Mouse (Mus musculus): ENCODE data around the gene Mapre1. TPM values are rescaled to one million over a fixed set of nuclear protein-coding genes. Genes with fewer than 3 reads are reported as not detected.
"Not testable (repeated sequence)": the region's sequence is repeated elsewhere in the genome, so short reads cannot be mapped to it uniquely, and the experiment has no call there.

Mapre1 gene
- 414 and 456 TPM in 2 replicates for polyA plus RNA-seq (2015; fragmentation: Nextera tagmentation; extraction: Ambion mirVana)

- no peaks in the 10 kb centered on the region for H3K9me3 ChIP-seq (ENCODE audit: control insufficient read depth, low read length)
- H3K4me3 ChIP-seq (replicated peaks; ENCODE audit: low read length): peak within 1 kb of the TSS; percentile 86
- H3K27ac ChIP-seq (ENCODE audit: low read length): peak within 1 kb of the TSS; percentile 95
- H3K27me3 ChIP-seq (replicated peaks; ENCODE audit: control insufficient read depth, insufficient read depth, low read length): no peaks in the 10 kb centered on the region
- ATAC-seq: peak; percentile 97
- 11% methylated on average over 58 of the region's 58 CpGs for WGBS
- H3K4me1 ChIP-seq (replicated peaks; ENCODE audit: control insufficient read depth, insufficient read depth, low read length): peaks cover 28% of the 10 kb centered on the region
- H3K4me2 ChIP-seq (ENCODE audit: low read length): peak within 1 kb of the TSS; percentile 74
- H3K36me3 ChIP-seq (ENCODE audit: control insufficient read depth, insufficient read depth): no peaks in the 10 kb centered on the region
- H3K9ac ChIP-seq (replicated peaks; ENCODE audit: low read depth, low read length): peak within 1 kb of the TSS; percentile 76
These were observed at the start of gene Mapre1 for GRCm38 (mm10) chr2:153740500-153741436. TSS of gene Mapre1 (plus strand) at chr2:153741274.

- not testable (repeated sequence) for ATAC-seq; H3K4me1 ChIP-seq (replicated peaks; ENCODE audit: control insufficient read depth, insufficient read depth, low read length); H3K9me3 ChIP-seq (ENCODE audit: control insufficient read depth, low read length); H3K4me3 ChIP-seq (replicated peaks; ENCODE audit: low read length); H3K4me2 ChIP-seq (ENCODE audit: low read length); H3K27ac ChIP-seq (ENCODE audit: low read length); H3K27me3 ChIP-seq (replicated peaks; ENCODE audit: control insufficient read depth, insufficient read depth, low read length); H3K9ac ChIP-seq (replicated peaks; ENCODE audit: low read depth, low read length); H3K36me3 ChIP-seq (ENCODE audit: control insufficient read depth, insufficient read depth)
- WGBS: 91% methylated on average over 6 of the region's 7 CpGs
These were observed 47.7 kb upstream of the Mapre1 start for GRCm38 (mm10) chr2:153693413-153693812.

- WGBS: 68% methylated on average over 19 of the region's 19 CpGs
- H3K9me3 ChIP-seq (ENCODE audit: control insufficient read depth, low read length): no peaks in the 10 kb centered on the region
- no peaks in the 10 kb centered on the region for H3K36me3 ChIP-seq (ENCODE audit: control insufficient read depth, insufficient read depth)
- H3K27me3 ChIP-seq (replicated peaks; ENCODE audit: control insufficient read depth, insufficient read depth, low read length): no peaks in the 10 kb centered on the region
- no peaks in the 10 kb centered on the region for H3K4me1 ChIP-seq (replicated peaks; ENCODE audit: control insufficient read depth, insufficient read depth, low read length)
- no peak overlapping the region for H3K4me2 ChIP-seq (ENCODE audit: low read length)
- no peak overlapping the region for H3K27ac ChIP-seq (ENCODE audit: low read length)
- H3K9ac ChIP-seq (replicated peaks; ENCODE audit: low read depth, low read length): no peak overlapping the region
- H3K4me3 ChIP-seq (replicated peaks; ENCODE audit: low read length): no peak overlapping the region
- no peak for ATAC-seq
These were observed 46.5 kb upstream of the Mapre1 start for GRCm38 (mm10) chr2:153694462-153695085.

- Histone ChIP-seq H3K9ac (replicated peaks; ENCODE audit: low read depth, low read length) (no peak within 1 kb of the TSS), H3K9me3 (ENCODE audit: control insufficient read depth, low read length) (no peaks in the 10 kb centered on the region), H3K4me2 (ENCODE audit: low read length) (no peak within 1 kb of the TSS), H3K27me3 (replicated peaks; ENCODE audit: control insufficient read depth, insufficient read depth, low read length) (no peaks in the 10 kb centered on the region), H3K4me3 (replicated peaks; ENCODE audit: low read length) (no peak within 1 kb of the TSS), H3K36me3 (ENCODE audit: control insufficient read depth, insufficient read depth) (no peaks in the 10 kb centered on the region), H3K4me1 (replicated peaks; ENCODE audit: control insufficient read depth, insufficient read depth, low read length) (no peaks in the 10 kb centered on the region), H3K27ac (ENCODE audit: low read length) (no peak within 1 kb of the TSS)
- ATAC-seq: no peak
These were observed 44.7 kb upstream of the Mapre1 start, which contains the start of gene Dnmt3c for GRCm38 (mm10) chr2:153696352-153696751. TSS of gene Dnmt3c (plus strand) at chr2:153696652.

- no peaks in the 10 kb centered on the region for H3K9me3 ChIP-seq (ENCODE audit: control insufficient read depth, low read length)
- ATAC-seq: peak; percentile 47; the same call in 1 of the 2 replicates
- H3K4me1 ChIP-seq (replicated peaks; ENCODE audit: control insufficient read depth, insufficient read depth, low read length): peaks cover 4% of the 10 kb centered on the region; the same call in 1 of the 2 replicates
- H3K27me3 ChIP-seq (replicated peaks; ENCODE audit: control insufficient read depth, insufficient read depth, low read length): no peaks in the 10 kb centered on the region
- no peak overlapping the region for H3K9ac ChIP-seq (replicated peaks; ENCODE audit: low read depth, low read length)
- H3K4me2 ChIP-seq (ENCODE audit: low read length): no peak overlapping the region
- no peak overlapping the region for H3K4me3 ChIP-seq (replicated peaks; ENCODE audit: low read length)
- H3K27ac ChIP-seq (ENCODE audit: low read length): no peak overlapping the region
- 29% methylated on average over 6 of the region's 6 CpGs for WGBS
- no peaks in the 10 kb centered on the region for H3K36me3 ChIP-seq (ENCODE audit: control insufficient read depth, insufficient read depth)
These were observed 37.7 kb upstream of the Mapre1 start for GRCm38 (mm10) chr2:153703389-153703788.

GRCm38 (mm10) chr2:153710701-153711330 is 30.3 kb upstream of the Mapre1 start:
- Histone ChIP-seq H3K36me3 (ENCODE audit: control insufficient read depth, insufficient read depth) (no peaks in the 10 kb centered on the region), H3K27me3 (replicated peaks; ENCODE audit: control insufficient read depth, insufficient read depth, low read length) (no peaks in the 10 kb centered on the region), H3K27ac (ENCODE audit: low read length) (no peak overlapping the region), H3K4me1 (replicated peaks; ENCODE audit: control insufficient read depth, insufficient read depth, low read length) (peaks cover 8% of the 10 kb centered on the region), H3K9ac (replicated peaks; ENCODE audit: low read depth, low read length) (no peak overlapping the region), H3K9me3 (ENCODE audit: control insufficient read depth, low read length) (no peaks in the 10 kb centered on the region), H3K4me3 (replicated peaks; ENCODE audit: low read length) (no peak overlapping the region), H3K4me2 (ENCODE audit: low read length) (no peak overlapping the region)
- ATAC-seq: no peak
- 57% methylated on average over 8 of the region's 8 CpGs for WGBS

- 5% methylated on average over 3 of the region's 3 CpGs for WGBS
These were observed 28.4 kb upstream of the Mapre1 start for GRCm38 (mm10) chr2:153712646-153713091.

GRCm38 (mm10) chr2:153713227-153713626 is 27.8 kb upstream of the Mapre1 start:
- WGBS: 6% methylated on average over 4 of the region's 4 CpGs
- Histone ChIP-seq H3K4me3 (replicated peaks; ENCODE audit: low read length) (no peak overlapping the region), H3K4me2 (ENCODE audit: low read length) (no peak overlapping the region), H3K4me1 (replicated peaks; ENCODE audit: control insufficient read depth, insufficient read depth, low read length) (peaks cover 8% of the 10 kb centered on the region), H3K9me3 (ENCODE audit: control insufficient read depth, low read length) (no peaks in the 10 kb centered on the region), H3K9ac (replicated peaks; ENCODE audit: low read depth, low read length) (no peak overlapping the region), H3K36me3 (ENCODE audit: control insufficient read depth, insufficient read depth) (no peaks in the 10 kb centered on the region), H3K27ac (ENCODE audit: low read length) (peak overlapping the region; percentile 72), H3K27me3 (replicated peaks; ENCODE audit: control insufficient read depth, insufficient read depth, low read length) (no peaks in the 10 kb centered on the region)
- ATAC-seq: peak; percentile 93

More at GRCm38 (mm10) chr2:153712646-153713091, 28.4 kb upstream of the Mapre1 start:
- Histone ChIP-seq H3K4me2 (ENCODE audit: low read length) (no peak overlapping the region), H3K27me3 (replicated peaks; ENCODE audit: control insufficient read depth, insufficient read depth, low read length) (no peaks in the 10 kb centered on the region), H3K36me3 (ENCODE audit: control insufficient read depth, insufficient read depth) (no peaks in the 10 kb centered on the region), H3K4me1 (replicated peaks; ENCODE audit: control insufficient read depth, insufficient read depth, low read length) (peaks cover 8% of the 10 kb centered on the region), H3K9me3 (ENCODE audit: control insufficient read depth, low read length) (no peaks in the 10 kb centered on the region), H3K9ac (replicated peaks; ENCODE audit: low read depth, low read length) (no peak overlapping the region), H3K4me3 (replicated peaks; ENCODE audit: low read length) (no peak overlapping the region), H3K27ac (ENCODE audit: low read length) (peak overlapping the region; percentile 72)
- peak; percentile 74 for ATAC-seq

- not testable (repeated sequence) for ATAC-seq; H3K27ac ChIP-seq (ENCODE audit: low read length); H3K9me3 ChIP-seq (ENCODE audit: control insufficient read depth, low read length); H3K4me1 ChIP-seq (replicated peaks; ENCODE audit: control insufficient read depth, insufficient read depth, low read length); H3K4me3 ChIP-seq (replicated peaks; ENCODE audit: low read length); H3K4me2 ChIP-seq (ENCODE audit: low read length); H3K9ac ChIP-seq (replicated peaks; ENCODE audit: low read depth, low read length); H3K27me3 ChIP-seq (replicated peaks; ENCODE audit: control insufficient read depth, insufficient read depth, low read length); H3K36me3 ChIP-seq (ENCODE audit: control insufficient read depth, insufficient read depth)
- 85% methylated on average over 3 of the region's 3 CpGs for WGBS
These were observed 23.2 kb upstream of the Mapre1 start for GRCm38 (mm10) chr2:153717861-153718260.

Data from forebrain, embryonic 16.5 days (tissue).